Comparison of ENCODE assay signal across 8 mouse cellular contexts in the genomic region with DNA sequence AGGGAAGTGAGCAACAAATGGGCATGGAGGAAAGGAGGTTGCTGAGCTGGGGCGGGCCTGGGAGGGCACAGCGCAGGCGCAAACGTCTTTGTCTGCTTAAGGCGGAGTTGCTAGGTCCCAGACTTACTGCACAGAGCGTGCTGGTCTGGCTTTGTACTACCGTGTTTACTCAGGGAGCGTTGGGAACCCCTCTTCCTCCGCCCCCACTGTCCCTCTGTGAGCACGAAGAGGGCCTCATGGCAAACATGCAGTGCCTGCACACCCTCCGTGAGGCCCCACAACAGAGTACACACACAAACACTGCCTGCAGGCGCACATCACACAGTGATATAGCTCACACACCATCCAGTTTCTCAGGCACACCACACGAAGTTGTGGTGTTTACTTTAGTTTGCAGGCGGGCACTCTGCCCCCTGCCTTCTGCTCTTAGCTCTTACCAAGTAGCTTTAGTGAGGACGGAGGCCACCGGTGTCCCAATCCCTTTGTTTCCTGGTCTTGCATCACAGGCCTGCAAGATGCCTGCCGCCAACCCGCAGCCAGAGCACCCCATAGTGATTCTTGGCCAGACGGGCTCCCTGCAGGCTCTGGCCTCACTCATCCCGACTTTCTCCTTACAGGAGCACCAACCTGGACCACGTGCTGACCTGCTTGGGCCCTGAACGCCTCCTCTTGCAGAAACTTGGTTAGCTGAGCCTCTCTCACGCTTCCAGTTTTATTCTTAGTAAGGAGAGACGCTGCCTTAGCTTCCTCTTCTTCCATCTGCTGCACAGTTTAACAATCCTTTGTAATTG. TPM values are rescaled to one million over a fixed set of nuclear protein-coding genes. Genes with fewer than 3 reads are reported as not detected.
DNase-seq lines count a peak whose midpoint lies in the region; ATAC-seq and TF ChIP-seq lines count a peak whose summit lies in the region.

No protein-coding gene starts in this region.

- no peaks in the 10 kb centered on the region for H3K79me2 ChIP-seq in CH12.LX (replicated peaks; ENCODE audit: control insufficient read depth, extremely low read depth, insufficient read depth, poor library complexity, severe bottlenecking)

- ATAC-seq in forebrain, embryonic 12.5 days (ENCODE audit: low FRiP score), result peak; percentile 96
- ATAC-seq in heart, embryonic 16.5 days (replicated peaks; ENCODE audit: extremely low read depth, insufficient read depth, low FRiP score), result peak; percentile 94
- peak; percentile 90 for ATAC-seq in liver, embryonic 14.5 days (ENCODE audit: insufficient read depth)
- peak; percentile 96 for ATAC-seq in stomach, embryonic 16.5 days (ENCODE audit: insufficient read depth, low FRiP score)

- peaks cover 8 to 25% of the 10 kb centered on the region in 2 experiments for H3K4me1 ChIP-seq in CH12.LX (ENCODE audit: control insufficient read depth in 1 of 2, insufficient read depth in 2 of 2)
- H3K4me1 ChIP-seq in forebrain, embryonic 12.5 days, result peaks cover 20% of the 10 kb centered on the region
- H3K4me1 ChIP-seq in heart, embryonic 16.5 days (ENCODE audit: control insufficient read depth, insufficient read depth, low read length), result peaks cover 20% of the 10 kb centered on the region
- H3K4me1 ChIP-seq in liver, embryonic 14.5 days (replicated peaks; ENCODE audit: control insufficient read depth in 2 of 2, insufficient read depth in 2 of 2, low read length in 1 of 2), result peaks cover 6 to 15% of the 10 kb centered on the region in 2 experiments; a peak in 3 of 4 replicates
- peaks cover 17% of the 10 kb centered on the region for H3K4me1 ChIP-seq in stomach, embryonic 16.5 days (ENCODE audit: control insufficient read depth, insufficient read depth, low read length)

- H3K27ac ChIP-seq in CH12.LX (ENCODE audit: insufficient read depth, low read depth), result peak overlapping the region; percentile 5; the same call in 1 of the 2 replicates
- H3K27ac ChIP-seq in forebrain, embryonic 12.5 days, result peak overlapping the region; percentile 99
- peak overlapping the region; percentile 89 for H3K27ac ChIP-seq in heart, embryonic 16.5 days (ENCODE audit: low read length)
- peak overlapping the region; percentile 60 for H3K27ac ChIP-seq in liver, embryonic 14.5 days
- H3K27ac ChIP-seq in stomach, embryonic 16.5 days (ENCODE audit: low read length), result peak overlapping the region; percentile 99

- no peaks in the 10 kb centered on the region for H3K36me3 ChIP-seq in CH12.LX (replicated peaks in 1 of 2; ENCODE audit: control insufficient read depth in 1 of 2, insufficient read depth in 1 of 2, low read length in 1 of 2)
- no peaks in the 10 kb centered on the region for H3K36me3 ChIP-seq in forebrain, embryonic 12.5 days (replicated peaks)
- no peaks in the 10 kb centered on the region for H3K36me3 ChIP-seq in heart, embryonic 16.5 days (ENCODE audit: control insufficient read depth, insufficient read depth)
- no peaks in the 10 kb centered on the region for H3K36me3 ChIP-seq in liver, embryonic 14.5 days (replicated peaks; ENCODE audit: control insufficient read depth, insufficient read depth, low read depth)
- H3K36me3 ChIP-seq in stomach, embryonic 16.5 days (ENCODE audit: control insufficient read depth, insufficient read depth, low read length), result no peaks in the 10 kb centered on the region

- TF ChIP-seq POLR2A in CH12.LX (IDR thresholded peaks at IDR 0.05; ENCODE audit: low read depth, low read length), result peak; percentile 59

- DNase-seq in CH12.LX (ENCODE audit: extremely low read depth), result peak; percentile 79
- DNase-seq in c-Kit-positive CD71-positive TER-119-negative erythroid progenitor cells, embryonic 14.5 days (ENCODE audit: low read depth), result peak; percentile 66
- DNase-seq in kidney, postnatal 36 days, result peak; percentile 80 to 83
- DNase-seq in liver, embryonic 14.5 days (ENCODE audit: low read depth in 3 of 3, low spot score in 3 of 3), result peak; percentile 55 to 59 (median 58)
- peak; percentile 80 for DNase-seq in neural tube, embryonic 10.5 days (ENCODE audit: extremely low spot score, low spot score)

- no peaks in the 10 kb centered on the region for H3K27me3 ChIP-seq in CH12.LX (replicated peaks)
- no peaks in the 10 kb centered on the region for H3K27me3 ChIP-seq in forebrain, embryonic 12.5 days
- H3K27me3 ChIP-seq in heart, embryonic 16.5 days (ENCODE audit: control insufficient read depth, insufficient read depth, low read length), result no peaks in the 10 kb centered on the region
- no peaks in the 10 kb centered on the region for H3K27me3 ChIP-seq in liver, embryonic 14.5 days (ENCODE audit: control insufficient read depth, insufficient read depth, low read length)
- H3K27me3 ChIP-seq in stomach, embryonic 16.5 days (ENCODE audit: control insufficient read depth, insufficient read depth, low read length), result no peaks in the 10 kb centered on the region

- H3K4me3 ChIP-seq in CH12.LX (replicated peaks in 1 of 3; ENCODE audit: low read depth in 2 of 3, low read length in 2 of 3, poor library complexity in 1 of 3), result peak overlapping the region in 1 of 3 experiments; percentile 39
- peak overlapping the region; percentile 0; the same call in 1 of the 2 replicates for H3K4me3 ChIP-seq in forebrain, embryonic 12.5 days (replicated peaks)
- peak overlapping the region; percentile 9 for H3K4me3 ChIP-seq in heart, embryonic 16.5 days (ENCODE audit: low read length)
- H3K4me3 ChIP-seq in liver, embryonic 14.5 days (ENCODE audit: insufficient read depth in 1 of 2, low read depth in 2 of 2, low read length in 2 of 2), result peak overlapping the region in 1 of 2 experiments; percentile 7; a peak in 1 of 4 replicates
- peak overlapping the region; percentile 6 for H3K4me3 ChIP-seq in stomach, embryonic 16.5 days (replicated peaks; ENCODE audit: low read length)

- in situ Hi-C loops in CH12.LX (cut with MboI; ENCODE audit: low pct_ligation_motif_present, low pct_unique_long_range_greater_than_20kb, low sequenced_read_pairs), result no loop called here

- no peak for TF ChIP-seq CTCF in CH12.LX (conservative IDR thresholded peaks at IDR 0.05 in 1 of 2, IDR thresholded peaks at IDR 0.05 in 1 of 2; ENCODE audit: low read depth in 2 of 2, low read length in 2 of 2)
- TF ChIP-seq CTCF in liver, embryonic 14.5 days (IDR thresholded peaks at IDR 0.05; ENCODE audit: low read depth), result peak; percentile 42; the same call in 1 of the 2 replicates

- WGBS in forebrain, embryonic 12.5 days, result 5% methylated on average over 24 of the region's 24 CpGs
- 5% methylated on average over 24 of the region's 24 CpGs for WGBS in heart, embryonic 16.5 days
- WGBS in liver, embryonic 14.5 days (ENCODE audit: insufficient replicate concordance), result 11% methylated on average over 24 of the region's 24 CpGs
- 8% methylated on average over 24 of the region's 24 CpGs for WGBS in stomach, embryonic 16.5 days

- H3K4me2 ChIP-seq in CH12.LX (ENCODE audit: insufficient read depth, low read depth, poor library complexity, severe bottlenecking), result no peak overlapping the region
- peak overlapping the region; percentile 42 for H3K4me2 ChIP-seq in forebrain, embryonic 12.5 days
- H3K4me2 ChIP-seq in heart, embryonic 16.5 days (ENCODE audit: low read depth, low read length), result peak overlapping the region; percentile 52
- H3K4me2 ChIP-seq in liver, embryonic 14.5 days (ENCODE audit: low read depth), result peak overlapping the region; percentile 55
- H3K4me2 ChIP-seq in stomach, embryonic 16.5 days (ENCODE audit: low read depth, low read length), result peak overlapping the region; percentile 45

- no peak for TF ChIP-seq RAD21 in CH12.LX (IDR thresholded peaks at IDR 0.05; ENCODE audit: low read depth, low read length)

- dilution Hi-C loops in CH12.LX (cut with MboI; ENCODE audit: extremely low pct_ligation_motif_present, extremely low pct_unique_long_range_greater_than_20kb, low sequenced_read_pairs), result no loop called here

- TF ChIP-seq EP300 in CH12.LX (IDR thresholded peaks at IDR 0.05; ENCODE audit: low read length), result peak; percentile 35; the same call in 1 of the 2 replicates
- TF ChIP-seq EP300 in liver, embryonic 14.5 days (IDR thresholded peaks at IDR 0.05; ENCODE audit: low read depth), result no peak

- H3K9ac ChIP-seq in CH12.LX (ENCODE audit: insufficient read depth, low read depth), result no peak overlapping the region
- H3K9ac ChIP-seq in forebrain, embryonic 12.5 days, result peak overlapping the region; percentile 58
- peak overlapping the region; percentile 70 for H3K9ac ChIP-seq in heart, embryonic 16.5 days (ENCODE audit: low read length)
- no peak overlapping the region; the same call in 1 of the 2 replicates for H3K9ac ChIP-seq in liver, embryonic 14.5 days (replicated peaks)
- peak overlapping the region; percentile 60 for H3K9ac ChIP-seq in stomach, embryonic 16.5 days (ENCODE audit: low read length)

- H3K9me3 ChIP-seq in CH12.LX (replicated peaks; ENCODE audit: low read length), result peaks cover 2% of the 10 kb centered on the region
- H3K9me3 ChIP-seq in forebrain, embryonic 12.5 days, result no peaks in the 10 kb centered on the region
- H3K9me3 ChIP-seq in heart, embryonic 16.5 days (replicated peaks; ENCODE audit: control insufficient read depth, low read length), result no peaks in the 10 kb centered on the region
- no peaks in the 10 kb centered on the region for H3K9me3 ChIP-seq in liver, embryonic 14.5 days (ENCODE audit: control insufficient read depth, low read length)
- no peaks in the 10 kb centered on the region for H3K9me3 ChIP-seq in stomach, embryonic 16.5 days (replicated peaks; ENCODE audit: control insufficient read depth, low read length)

TF ChIP-seq in CH12.LX, 34 proteins besides CTCF, POLR2A, EP300 and RAD21 (continues in another document):
- TF ChIP-seq SIN3A (IDR thresholded peaks at IDR 0.05; ENCODE audit: low read length), result no peak

RNA-seq across cellular contexts. Expression of gene Pcbp1, which starts 38.6 kb away (rescaled TPM):
- total RNA-seq in CH12.LX (2012; rRNA removed), result 68.9 and 81.2 TPM in 2 replicates
- total RNA-seq in CH12.LX (2014; rRNA removed), result 47.3 and 73.0 TPM in 2 replicates
- 318 and 337 TPM in 2 replicates for polyA plus RNA-seq in CH12.LX (2012; ENCODE audit: insufficient read length, low read depth)
- polyA plus RNA-seq in forebrain, embryonic 12.5 days (2016; fragmentation: Nextera tagmentation; extraction: Ambion mirVana), result 497 and 562 TPM in 2 replicates
- polyA plus RNA-seq in heart, embryonic 16.5 days (2015; fragmentation: Nextera tagmentation; extraction: Ambion mirVana), result 149 and 264 TPM in 2 replicates
- polyA plus RNA-seq in liver, embryonic 14.5 days (2012; rRNA removed), result 124 and 136 TPM in 2 replicates
- polyA plus RNA-seq in liver, embryonic 14.5 days (2014; fragmentation: Nextera tagmentation; extraction: Ambion mirVana), result 188 and 220 TPM in 2 replicates
- polyA plus RNA-seq in stomach, embryonic 16.5 days (2015; fragmentation: Nextera tagmentation; extraction: Ambion mirVana), result 177 and 197 TPM in 2 replicates

RNA-seq across cellular contexts. Expression of gene C87436, which starts 49.4 kb away (rescaled TPM):
- total RNA-seq in CH12.LX (2012; rRNA removed), result 5.2 and 7.1 TPM in 2 replicates
- total RNA-seq in CH12.LX (2014; rRNA removed), result 8.1 and 8.6 TPM in 2 replicates
- polyA plus RNA-seq in CH12.LX (2012; ENCODE audit: insufficient read length, low read depth), result 8.5 and 8.7 TPM in 2 replicates
- polyA plus RNA-seq in forebrain, embryonic 12.5 days (2016; fragmentation: Nextera tagmentation; extraction: Ambion mirVana), result 30.4 and 30.6 TPM in 2 replicates
- 18.5 and 20.1 TPM in 2 replicates for polyA plus RNA-seq in heart, embryonic 16.5 days (2015; fragmentation: Nextera tagmentation; extraction: Ambion mirVana)
- 4.7 and 6.2 TPM in 2 replicates for polyA plus RNA-seq in liver, embryonic 14.5 days (2012; rRNA removed)
- 10.5 and 10.7 TPM in 2 replicates for polyA plus RNA-seq in liver, embryonic 14.5 days (2014; fragmentation: Nextera tagmentation; extraction: Ambion mirVana)
- polyA plus RNA-seq in stomach, embryonic 16.5 days (2015; fragmentation: Nextera tagmentation; extraction: Ambion mirVana), result 23.0 and 23.4 TPM in 2 replicates

Comparison
In these comparisons a context has a peak if more than half of its experiments do, and no peak if none do; other contexts are left out.
1. H3K27ac ChIP-seq: peak in every context shown above with its lines; median percentile 99 in forebrain, embryonic 12.5 days; 99 in stomach, embryonic 16.5 days; 89 in heart, embryonic 16.5 days; 60 in liver, embryonic 14.5 days; 5 in CH12.LX.
2. H3K9ac ChIP-seq: peak in forebrain, embryonic 12.5 days (single experiment), heart, embryonic 16.5 days (single experiment) and stomach, embryonic 16.5 days (single experiment); none in CH12.LX (single experiment) and liver, embryonic 14.5 days (single experiment).
3. Peak in every context shown above with its lines, with median percentiles within 50 percentile points of each other: DNase-seq and ATAC-seq.